Mouse (Mus musculus) right cerebral cortex, adult 2 months (tissue): ENCODE measurements at regions not wholly inside any gene's neighbourhood (a gene's known extent, or its start where the extent isn't known, plus 50 kb on each side); places are given as distances from the start of the nearest gene placed in this dataset.
A peak's percentile ranks its signal among the peaks of the same experiment; 100 is the strongest.

ENCODE experiments used
- DNase-seq, 2 experiments: peaks; one replicate each; pipeline ENCODE4 v3.0.0; 2021 to 2022; ENCODE audit warnings: low spot score in 2 of 2

- DNase-seq, result no peak
Observed at GRCm38 (mm10) chr3:117520461-117520860, 54.2 kb upstream of the Plppr5 start.

- DNase-seq, result no peak
Observed at GRCm38 (mm10) chr3:117508090-117508489, 66.5 kb upstream of the Plppr5 start.

GRCm38 (mm10) chr3:117506151-117506723 is 68.4 kb upstream of the Plppr5 start:
- no peak for DNase-seq

- no peak for DNase-seq
Observed at GRCm38 (mm10) chr3:117501107-117501506, 73.5 kb upstream of the Plppr5 start.

- DNase-seq, result no peak
Observed at GRCm38 (mm10) chr3:117498138-117498897, 76.3 kb upstream of the Plppr5 start.

GRCm38 (mm10) chr3:117494118-117494517 is 80.5 kb upstream of the Plppr5 start:
- peak; percentile 55 to 73 for DNase-seq

- DNase-seq, result no peak
Observed at GRCm38 (mm10) chr3:117487281-117488027, 87.2 kb upstream of the Plppr5 start.

- DNase-seq, result no peak
Observed at GRCm38 (mm10) chr3:117486351-117486750, 88.3 kb upstream of the Plppr5 start.

- DNase-seq, result peak; percentile 26 to 31
Observed at GRCm38 (mm10) chr3:117480131-117480530, 94.5 kb upstream of the Plppr5 start.

- no peak for DNase-seq
Observed at GRCm38 (mm10) chr3:117459507-117459906, 98.8 kb upstream of the Plppr4 start.

GRCm38 (mm10) chr3:117450559-117450958 is 89.9 kb upstream of the Plppr4 start:
- DNase-seq, result no peak

- DNase-seq, result peak in 1 of 2 experiments; percentile 13
Observed at GRCm38 (mm10) chr3:117441887-117442286, 81.2 kb upstream of the Plppr4 start.

GRCm38 (mm10) chr3:117440294-117440693 is 79.6 kb upstream of the Plppr4 start:
- DNase-seq, result no peak

GRCm38 (mm10) chr3:117438473-117439114 is 77.9 kb upstream of the Plppr4 start:
- peak; percentile 89 to 90 for DNase-seq

- no peak for DNase-seq
Observed at GRCm38 (mm10) chr3:117424526-117424925, 63.9 kb upstream of the Plppr4 start.

GRCm38 (mm10) chr3:117412896-117413747 is 52.4 kb upstream of the Plppr4 start:
- no peak for DNase-seq
